Mouse (Mus musculus): ENCODE results near the gene Rtn4rl2. TPM values are rescaled to one million over a fixed set of nuclear protein-coding genes. Genes with fewer than 3 reads are reported as not detected.

Rtn4rl2 gene
- total and polyA plus RNA-seq, 2 experiments from 2014 or later, result 23.7 to 25.8 TPM

DNA sequence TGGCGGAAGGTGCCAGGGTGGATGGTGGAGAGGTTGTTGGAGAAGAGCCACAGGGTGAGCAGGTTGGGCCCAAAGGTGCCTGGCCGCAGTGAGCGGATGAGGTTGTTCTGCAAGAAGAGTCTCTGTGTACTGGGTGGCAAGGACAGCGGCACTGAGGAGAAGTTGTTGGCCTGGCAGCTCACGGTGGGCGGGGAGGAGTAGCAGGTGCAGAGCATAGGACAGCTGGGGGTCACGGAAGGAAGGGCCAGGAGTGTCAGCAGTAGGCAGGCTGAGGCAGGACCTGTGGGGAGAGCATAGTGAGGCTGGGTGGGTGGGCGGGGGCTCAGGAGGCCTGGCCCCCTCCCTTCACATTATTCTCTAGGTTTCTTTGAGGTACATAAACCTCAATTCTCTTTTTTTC is 5.9 kb downstream of the Rtn4rl2 start:
- Histone ChIP-seq H3K4me1 (ENCODE audit: insufficient read depth) (0 out of 2 replicates have a peak, but pooled peaks cover 3% of the 10 kb centered on the region), H3K27me3 (ENCODE audit: insufficient read depth, low read length) (peaks cover 9% of the 10 kb centered on the region; the same call in 1 of the 2 replicates), H3K4me2 (ENCODE audit: low read depth) (no peak overlapping the region), H3K9me3 (ENCODE audit: low read length) (no peaks in the 10 kb centered on the region), H3K27ac (ENCODE audit: low read depth, low read length) (no peak overlapping the region), H3K36me3 (ENCODE audit: insufficient read depth) (peaks cover 7% of the 10 kb centered on the region), H3K4me3 (ENCODE audit: low read depth, low read length) (no peak overlapping the region), H3K9ac (no peak overlapping the region)
- TF ChIP-seq CTCF (IDR thresholded peaks at IDR 0.05; ENCODE audit: low read depth), result no peak
- no peak for ATAC-seq
- WGBS, result 89% methylated on average over 7 of the region's 8 CpGs
- DNase-seq, result no peak

- DNase-seq (no peak), ATAC-seq (no peak)
- no peak for TF ChIP-seq CTCF (IDR thresholded peaks at IDR 0.05; ENCODE audit: low read depth)
- Histone ChIP-seq H3K36me3 (ENCODE audit: insufficient read depth) (peaks cover 7% of the 10 kb centered on the region), H3K4me3 (ENCODE audit: low read depth, low read length) (no peak overlapping the region), H3K27ac (ENCODE audit: low read depth, low read length) (no peak overlapping the region), H3K9me3 (ENCODE audit: low read length) (no peaks in the 10 kb centered on the region), H3K4me1 (ENCODE audit: insufficient read depth) (0 out of 2 replicates have a peak, but pooled peaks cover 5% of the 10 kb centered on the region), H3K27me3 (ENCODE audit: insufficient read depth, low read length) (peaks cover 14% of the 10 kb centered on the region), H3K9ac (no peak overlapping the region), H3K4me2 (ENCODE audit: low read depth) (no peak overlapping the region)
- 52% methylated on average over 6 of the region's 6 CpGs for WGBS
Measured at GRCm38 (mm10) chr2:84875842-84876241, 10.7 kb downstream of the Rtn4rl2 start.

- 0 out of 2 replicates have a peak, but pooled peaks cover 5% of the 10 kb centered on the region for H3K4me1 ChIP-seq (ENCODE audit: insufficient read depth)
- DNase-seq, result no peak
- peak; percentile 35; the same call in 1 of the 2 replicates for ATAC-seq
- TF ChIP-seq CTCF (IDR thresholded peaks at IDR 0.05; ENCODE audit: low read depth), result no peak
- 4% methylated on average over 76 of the region's 78 CpGs for WGBS
- peaks cover 16% of the 10 kb centered on the region for H3K27me3 ChIP-seq (ENCODE audit: insufficient read depth, low read length)
- no peak overlapping the region for H3K27ac ChIP-seq (ENCODE audit: low read depth, low read length)
- H3K4me2 ChIP-seq (ENCODE audit: low read depth), result peak overlapping the region; percentile 68
- no peaks in the 10 kb centered on the region for H3K36me3 ChIP-seq (ENCODE audit: insufficient read depth)
- H3K9ac ChIP-seq, result peak overlapping the region; percentile 51
- H3K4me3 ChIP-seq (ENCODE audit: low read depth, low read length), result peak overlapping the region; percentile 42
- no peaks in the 10 kb centered on the region for H3K9me3 ChIP-seq (ENCODE audit: low read length)
Measured at GRCm38 (mm10) chr2:84872105-84872716, 14.3 kb downstream of the Rtn4rl2 start.

GRCm38 (mm10) chr2:84870623-84871160 is 15.8 kb downstream of the Rtn4rl2 start:
- DNase-seq (no peak), ATAC-seq (no peak)
- Histone ChIP-seq H3K4me3 (ENCODE audit: low read depth, low read length) (no peak overlapping the region), H3K36me3 (ENCODE audit: insufficient read depth) (no peaks in the 10 kb centered on the region), H3K27me3 (ENCODE audit: insufficient read depth, low read length) (peaks cover 16% of the 10 kb centered on the region), H3K9me3 (ENCODE audit: low read length) (no peaks in the 10 kb centered on the region), H3K4me2 (ENCODE audit: low read depth) (no peak overlapping the region), H3K9ac (no peak overlapping the region), H3K27ac (ENCODE audit: low read depth, low read length) (no peak overlapping the region), H3K4me1 (ENCODE audit: insufficient read depth) (peaks cover 10% of the 10 kb centered on the region)
- WGBS, result 65% methylated on average over 4 of the region's 4 CpGs
- TF ChIP-seq CTCF (IDR thresholded peaks at IDR 0.05; ENCODE audit: low read depth), result peak; percentile 34

DNA sequence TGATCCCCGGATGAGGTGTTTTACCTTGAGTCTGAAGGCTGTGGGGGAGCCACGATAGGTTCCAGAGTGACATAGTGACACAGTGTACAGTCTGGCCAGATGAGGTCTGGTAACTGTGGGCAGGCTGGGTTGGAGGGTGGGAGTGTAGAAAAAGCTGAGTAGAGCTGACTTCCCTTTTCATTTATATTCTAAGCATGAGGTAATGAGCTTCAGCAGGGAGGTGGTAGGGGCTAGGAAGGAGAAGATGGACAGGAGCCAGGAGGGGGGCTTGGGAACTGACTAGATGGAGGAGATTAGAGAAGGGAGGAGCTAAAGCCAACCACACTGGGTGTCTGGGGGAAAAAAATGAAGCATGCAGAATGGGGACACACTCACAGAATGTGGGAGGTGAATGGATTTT is 17.5 kb downstream of the Rtn4rl2 start:
- Histone ChIP-seq H3K9me3 (ENCODE audit: low read length) (no peaks in the 10 kb centered on the region), H3K9ac (no peak overlapping the region), H3K36me3 (ENCODE audit: insufficient read depth) (no peaks in the 10 kb centered on the region), H3K27me3 (ENCODE audit: insufficient read depth, low read length) (peaks cover 12% of the 10 kb centered on the region; the same call in 1 of the 2 replicates), H3K27ac (ENCODE audit: low read depth, low read length) (no peak overlapping the region), H3K4me2 (ENCODE audit: low read depth) (no peak overlapping the region), H3K4me1 (ENCODE audit: insufficient read depth) (peaks cover 20% of the 10 kb centered on the region), H3K4me3 (ENCODE audit: low read depth, low read length) (no peak overlapping the region)
- ATAC-seq, result no peak
- TF ChIP-seq CTCF (IDR thresholded peaks at IDR 0.05; ENCODE audit: low read depth), result no peak
- 45% methylated on average over 2 of the region's 2 CpGs for WGBS
- DNase-seq, result peak; percentile 38

DNA sequence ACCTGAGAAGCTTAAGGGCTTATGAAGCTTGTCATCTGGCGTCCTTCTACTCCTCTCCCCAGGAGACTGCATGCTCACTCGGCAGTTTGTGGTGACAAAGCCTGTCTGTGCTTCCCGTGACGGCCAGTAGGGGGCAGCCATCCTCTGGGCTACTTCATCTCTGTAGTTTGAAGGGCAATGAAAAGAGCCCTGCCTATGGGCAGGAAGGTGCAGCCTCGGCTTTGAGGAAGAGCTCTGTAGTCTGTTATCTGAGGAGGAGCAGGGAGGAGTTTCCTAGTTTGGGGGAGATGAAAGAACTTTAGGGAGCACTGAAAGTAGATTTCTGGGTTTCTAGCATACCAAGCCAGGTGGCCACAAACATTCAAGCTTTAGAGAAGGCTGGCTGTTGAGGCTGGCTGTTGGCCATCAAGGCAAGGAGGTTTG is 18.0 kb downstream of the Rtn4rl2 start:
- Histone ChIP-seq H3K4me2 (ENCODE audit: low read depth) (no peak overlapping the region), H3K27ac (ENCODE audit: low read depth, low read length) (no peak overlapping the region), H3K36me3 (ENCODE audit: insufficient read depth) (no peaks in the 10 kb centered on the region), H3K4me1 (ENCODE audit: insufficient read depth) (peaks cover 20% of the 10 kb centered on the region), H3K9me3 (ENCODE audit: low read length) (no peaks in the 10 kb centered on the region), H3K9ac (no peak overlapping the region), H3K4me3 (ENCODE audit: low read depth, low read length) (no peak overlapping the region), H3K27me3 (ENCODE audit: insufficient read depth, low read length) (peaks cover 12% of the 10 kb centered on the region; the same call in 1 of the 2 replicates)
- peak; percentile 79 for DNase-seq
- TF ChIP-seq CTCF (IDR thresholded peaks at IDR 0.05; ENCODE audit: low read depth), result peak; percentile 86
- no peak for ATAC-seq
- WGBS, result 3% methylated on average over 5 of the region's 5 CpGs
